Mouse (Mus musculus) c-Kit-positive CD71-positive TER-119-positive erythroid progenitor cells, embryonic 14.5 days (primary cell): ENCODE results near the gene Tsga10.
"Not testable (repeated sequence)": the region's sequence is repeated elsewhere in the genome, so short reads cannot be mapped to it uniquely, and the experiment has no call there.

Experiments used
- DNase-seq: peaks from one replicate; pipeline ENCODE4 v3.0.0-alpha.2; 2013; ENCODE audit warnings: low spot score

Tsga10 gene

GRCm38 (mm10) chr1:37864511-37865400 lies 1.5 kb downstream of the Tsga10 start:
- DNase-seq = peak; percentile 97

GRCm38 (mm10) chr1:37850696-37851095 lies 15.5 kb downstream of the Tsga10 start:
- no peak for DNase-seq

GRCm38 (mm10) chr1:37846878-37847277 lies 19.4 kb downstream of the Tsga10 start:
- no peak for DNase-seq

DNA sequence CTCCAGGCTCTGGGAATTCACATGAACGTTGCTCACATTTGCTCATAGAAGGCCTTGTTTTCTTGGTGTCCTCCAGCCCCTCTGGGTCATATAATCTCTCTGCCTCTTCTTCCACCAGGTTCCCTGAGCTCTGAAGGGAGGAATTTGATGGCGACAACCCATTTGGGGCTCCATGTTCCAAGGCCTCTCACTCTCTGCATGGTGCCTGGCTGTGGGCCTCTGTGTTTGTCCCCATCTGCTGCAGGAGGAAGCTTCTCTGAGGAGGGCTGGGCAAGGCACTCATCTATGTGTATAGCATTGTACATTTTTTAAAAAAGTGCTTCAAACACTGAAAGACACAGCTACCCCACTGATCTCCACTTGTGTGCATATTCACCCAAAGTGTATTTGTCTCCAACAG lies 34.5 kb downstream of the Tsga10 start:
- DNase-seq = no peak

DNA sequence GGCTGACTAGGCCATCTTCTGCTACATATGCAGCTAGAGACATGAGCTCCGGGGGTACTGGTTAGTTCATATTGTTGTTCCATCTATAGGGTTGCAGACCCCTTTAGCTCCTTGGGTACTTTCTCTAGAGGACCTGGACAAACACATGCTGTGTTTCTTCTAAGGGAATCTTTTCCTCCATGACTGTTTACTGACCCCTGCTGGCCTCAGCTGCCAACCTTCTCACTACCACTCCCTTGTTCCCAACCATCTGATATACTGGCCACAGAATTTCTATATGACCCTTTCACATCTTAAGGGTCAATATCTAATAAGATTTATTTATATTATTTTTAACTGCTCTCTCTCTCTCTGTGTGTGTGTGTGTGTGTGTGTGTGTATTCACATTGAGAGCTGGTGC lies 63.9 kb downstream of the Tsga10 start:
- DNase-seq = not testable (repeated sequence)

DNA sequence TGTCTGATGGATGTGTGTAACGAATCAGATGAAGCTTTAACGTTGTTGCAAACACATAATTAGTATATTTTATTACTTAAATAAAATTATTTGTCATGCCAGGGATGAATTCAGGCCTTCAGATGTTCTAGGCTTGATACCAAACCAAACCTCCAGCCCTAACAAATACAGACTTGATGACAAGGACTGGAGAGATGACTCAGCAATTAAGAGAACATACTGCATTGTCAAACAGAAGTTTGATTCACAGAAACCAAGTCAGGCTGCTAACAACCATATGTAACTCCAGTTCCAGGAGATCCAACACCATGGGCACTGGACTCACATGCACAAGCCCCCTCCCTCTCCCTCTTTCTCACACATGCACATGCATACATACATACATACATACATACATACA lies 65.9 kb downstream of the Tsga10 start:
- DNase-seq = no peak

DNA sequence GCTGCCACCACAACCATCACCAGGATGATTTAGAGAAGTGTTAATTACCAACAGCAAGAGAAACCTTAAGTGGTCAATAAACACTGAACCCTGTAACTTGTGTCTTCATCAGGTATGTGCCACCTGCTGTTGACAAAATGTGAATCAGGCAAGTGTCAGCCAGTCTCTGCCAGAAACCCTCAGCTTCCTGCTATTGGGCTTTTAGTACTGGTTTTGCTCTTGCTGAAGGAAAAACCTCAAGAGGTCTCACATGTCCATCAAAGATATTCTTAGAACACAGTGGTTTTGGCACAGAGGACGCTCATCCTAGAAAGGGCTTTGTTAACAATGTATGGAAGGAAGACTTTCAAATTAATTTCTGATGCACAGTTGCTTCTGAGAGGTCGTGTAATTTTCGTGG lies 66.7 kb downstream of the Tsga10 start:
- DNase-seq = no peak

DNA sequence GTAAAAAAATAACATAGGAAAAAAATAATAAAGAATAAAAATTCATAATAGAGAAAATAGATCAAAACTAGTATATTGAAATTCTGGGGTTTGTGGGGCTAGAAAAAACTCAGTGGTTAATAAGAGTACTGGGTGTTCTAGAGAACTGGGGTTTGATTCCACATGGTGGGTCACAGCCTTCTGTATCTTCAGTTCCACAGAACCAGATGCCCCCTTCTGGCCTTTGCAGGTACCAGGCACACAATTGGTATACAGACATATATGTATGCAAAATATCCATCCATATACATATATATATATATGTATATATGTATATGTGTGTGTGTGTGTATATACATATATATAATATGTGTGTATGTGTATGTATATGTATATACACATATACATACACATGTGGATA lies 106.8 kb downstream of the Tsga10 start:
- DNase-seq = no peak

GRCm38 (mm10) chr1:37744650-37745259 lies 121.5 kb downstream of the Tsga10 start:
- DNase-seq = peak; percentile 9

DNA sequence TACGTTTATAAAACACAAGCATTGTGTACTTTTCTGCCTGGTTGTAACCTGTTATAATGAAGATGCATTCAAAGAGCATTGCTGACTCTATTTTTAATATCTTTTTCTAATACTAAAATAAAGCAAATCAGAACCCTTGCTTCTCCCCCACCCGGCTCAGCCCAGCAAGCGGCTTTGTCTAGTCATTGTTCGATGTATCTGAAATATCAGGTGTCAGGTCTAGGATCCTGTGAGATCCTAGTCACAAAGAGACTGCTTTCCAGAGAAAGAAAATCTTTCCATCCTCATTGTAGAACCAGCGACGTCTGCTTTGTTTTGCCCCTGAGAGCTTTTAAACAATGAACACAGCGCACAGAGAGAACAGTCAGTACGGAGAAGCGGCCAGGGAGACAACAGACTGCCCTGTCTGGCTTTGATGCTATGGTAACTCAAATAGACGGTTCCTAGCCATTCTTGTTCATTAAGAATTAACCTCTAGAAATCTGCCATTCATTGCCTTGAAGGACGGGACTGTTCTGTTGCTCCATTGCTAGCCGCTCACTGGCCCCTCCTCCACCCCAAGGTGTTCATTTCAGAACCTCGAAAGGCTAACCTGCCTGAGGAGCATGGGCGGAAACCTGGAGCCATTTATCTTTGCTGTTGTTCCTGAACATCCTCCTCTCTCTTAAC lies 123.5 kb downstream of the Tsga10 start:
- DNase-seq = no peak

- DNase-seq = no peak
Measured at GRCm38 (mm10) chr1:37742126-37742525, 124.1 kb downstream of the Tsga10 start.

GRCm38 (mm10) chr1:37740161-37740802 lies 125.9 kb downstream of the Tsga10 start:
- no peak for DNase-seq

GRCm38 (mm10) chr1:37738895-37739294 lies 127.3 kb downstream of the Tsga10 start:
- DNase-seq = no peak

- peak; percentile 29 for DNase-seq
Measured at GRCm38 (mm10) chr1:37737045-37737444, 129.2 kb downstream of the Tsga10 start.

GRCm38 (mm10) chr1:37735932-37736331 lies 130.3 kb downstream of the Tsga10 start:
- DNase-seq = no peak

GRCm38 (mm10) chr1:37734841-37735240 lies 131.4 kb downstream of the Tsga10 start:
- DNase-seq = no peak

DNA sequence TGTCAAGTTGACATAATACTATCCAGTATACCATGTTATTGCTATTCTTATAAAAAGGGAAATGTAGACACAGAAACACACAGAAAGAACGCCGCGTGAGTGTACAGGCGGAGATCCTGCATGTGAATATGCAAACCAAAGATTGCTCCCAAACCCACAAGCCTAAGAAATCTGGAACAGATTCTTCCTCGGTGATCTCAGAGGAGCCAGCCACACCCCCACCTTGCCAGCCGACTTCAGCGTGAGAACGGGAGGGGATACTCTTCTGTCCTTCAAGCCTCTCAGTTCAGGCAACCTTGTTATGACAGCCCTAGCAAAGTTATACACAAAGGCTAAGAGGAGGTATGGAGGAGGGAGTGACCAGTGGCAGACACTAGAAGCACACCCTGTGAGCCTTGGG lies 136.9 kb downstream of the Tsga10 start:
- no peak for DNase-seq

GRCm38 (mm10) chr1:37728053-37728452 lies 138.2 kb downstream of the Tsga10 start:
- no peak for DNase-seq

DNA sequence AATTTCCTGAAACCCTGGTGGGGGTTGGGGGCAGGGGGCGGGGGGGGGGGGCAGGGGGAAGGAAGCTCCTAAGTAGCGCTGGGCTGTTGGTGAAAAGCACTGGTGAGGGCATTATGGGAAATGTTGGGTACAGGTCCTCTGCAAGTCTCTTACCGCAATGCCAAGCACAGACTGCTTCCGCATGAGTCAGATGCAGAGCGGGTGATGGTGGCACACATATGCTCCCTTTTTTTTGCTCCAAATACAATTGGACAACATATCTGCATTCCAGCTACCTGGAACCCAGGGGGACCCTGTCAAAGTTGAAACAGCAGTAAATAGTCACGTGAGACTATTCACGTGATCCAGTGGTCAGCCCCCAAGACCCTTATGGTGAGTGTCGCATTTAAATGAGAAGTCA lies 139.0 kb downstream of the Tsga10 start:
- DNase-seq = no peak

GRCm38 (mm10) chr1:37726426-37726825 lies 139.8 kb downstream of the Tsga10 start:
- no peak for DNase-seq

- no peak for DNase-seq
Measured at GRCm38 (mm10) chr1:37725880-37726279, 140.3 kb downstream of the Tsga10 start.

DNA sequence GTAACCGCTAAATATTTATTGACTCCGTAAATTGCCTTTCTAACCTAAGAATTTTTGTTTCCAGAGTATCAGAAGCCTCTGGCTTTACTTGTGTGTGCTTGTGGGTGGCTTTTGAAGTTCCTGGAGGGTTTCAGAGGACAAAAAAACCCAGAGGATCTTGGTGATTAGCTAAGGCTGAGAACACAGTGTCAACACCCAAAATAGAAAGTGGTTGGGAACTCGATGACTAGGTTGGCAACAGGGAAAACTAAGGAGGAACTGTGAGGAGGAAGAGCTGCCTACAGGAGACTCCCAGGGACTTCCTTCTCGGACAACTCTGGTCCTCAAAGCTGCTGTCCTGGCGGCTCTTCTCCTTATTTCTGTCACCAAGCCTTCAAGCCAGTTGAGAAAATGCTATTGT lies 145.1 kb downstream of the Tsga10 start:
- DNase-seq = no peak
